Mouse (Mus musculus) liver, adult 2 months (tissue): Measurements from ENCODE around the gene Olfm2.

Experiments used
- CTCF ChIP-seq: fragments of 200-500 bp; IDR thresholded peaks from 2 replicates; pipeline ENCODE4 v1.5.1; 2011; ENCODE audit warnings: low read depth, low read length, control low read depth
- POLR2A ChIP-seq: fragments of 200-500 bp; IDR thresholded peaks from 2 replicates; pipeline ENCODE4 v1.6.1; 2011; ENCODE audit warnings: low read length, control low read depth; ENCODE audit not compliant: insufficient read depth; ENCODE audit errors: extremely low read depth

GRCm38 (mm10) chr9:20727601-20728113, 18.5 kb downstream of the Olfm2 start:
- TF ChIP-seq CTCF (0 out of 2 replicates have a peak, but pooled peaks have one; percentile 14), POLR2A (no peak)
